Mouse (Mus musculus): ENCODE measurements around the gene Qars.

The Qars gene

DNA sequence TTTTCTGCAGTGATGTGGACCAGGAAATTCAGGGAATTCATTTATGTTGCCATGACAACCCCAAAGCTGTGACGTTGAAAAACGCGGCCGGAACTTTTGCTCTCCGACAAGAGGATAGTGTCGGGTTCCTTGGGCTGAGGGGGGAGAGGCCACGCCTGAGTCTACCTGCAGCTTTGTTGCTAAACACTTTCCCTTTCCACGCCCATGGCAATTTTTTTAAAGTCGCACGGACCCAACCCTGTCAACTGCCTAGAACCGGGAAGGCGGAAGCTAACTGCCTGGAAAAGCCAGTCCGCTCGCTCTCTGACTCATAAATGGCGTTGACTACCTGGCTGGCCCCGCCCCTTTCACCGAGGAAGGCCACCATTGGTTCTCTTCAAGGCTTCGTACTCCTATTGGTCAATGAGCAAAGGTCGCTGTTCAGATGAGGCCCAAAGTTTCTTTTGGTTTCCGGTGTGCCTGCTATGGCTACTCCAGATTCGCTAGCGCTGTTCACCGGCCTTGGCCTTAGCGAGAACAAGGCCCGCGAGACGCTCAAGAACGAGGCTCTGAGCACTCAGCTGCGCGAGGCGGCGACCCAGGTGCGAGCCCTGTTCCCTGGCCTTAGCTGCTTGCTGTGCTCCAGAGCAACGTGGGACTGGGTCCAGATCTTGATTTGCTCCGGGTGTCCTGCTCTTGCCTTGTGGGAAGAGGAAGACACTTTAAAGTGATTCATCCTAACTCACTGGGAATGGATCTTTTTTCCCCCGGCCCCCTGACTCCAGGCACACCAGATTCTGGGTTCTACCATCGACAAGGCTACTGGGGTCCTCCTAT, at the start of gene Qars:
TSS of gene Qars (plus strand) at position 88 of the 816 bp plus-strand sequence.
- peak; percentile 92 to 93 for DNase-seq

DNA sequence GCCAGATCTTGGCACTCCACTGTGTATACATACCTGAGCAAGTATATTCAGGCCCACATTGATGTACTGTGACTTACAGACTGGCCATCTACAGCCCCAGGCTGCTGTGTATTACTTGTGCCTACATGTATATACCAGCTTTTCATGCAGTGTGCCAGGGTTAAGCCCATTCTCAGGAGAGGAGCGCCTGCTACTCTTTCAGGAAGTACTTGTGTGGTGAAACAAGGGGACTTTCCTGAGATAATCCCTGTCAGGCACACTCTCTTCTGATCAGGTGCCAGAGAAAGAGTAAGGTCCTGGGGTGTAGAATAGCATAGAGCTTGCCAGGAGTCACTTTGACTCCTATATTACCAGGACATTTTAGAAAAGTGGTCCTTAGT, 47.6 kb upstream of the Qars start:
- DNase-seq: no peak

DNA sequence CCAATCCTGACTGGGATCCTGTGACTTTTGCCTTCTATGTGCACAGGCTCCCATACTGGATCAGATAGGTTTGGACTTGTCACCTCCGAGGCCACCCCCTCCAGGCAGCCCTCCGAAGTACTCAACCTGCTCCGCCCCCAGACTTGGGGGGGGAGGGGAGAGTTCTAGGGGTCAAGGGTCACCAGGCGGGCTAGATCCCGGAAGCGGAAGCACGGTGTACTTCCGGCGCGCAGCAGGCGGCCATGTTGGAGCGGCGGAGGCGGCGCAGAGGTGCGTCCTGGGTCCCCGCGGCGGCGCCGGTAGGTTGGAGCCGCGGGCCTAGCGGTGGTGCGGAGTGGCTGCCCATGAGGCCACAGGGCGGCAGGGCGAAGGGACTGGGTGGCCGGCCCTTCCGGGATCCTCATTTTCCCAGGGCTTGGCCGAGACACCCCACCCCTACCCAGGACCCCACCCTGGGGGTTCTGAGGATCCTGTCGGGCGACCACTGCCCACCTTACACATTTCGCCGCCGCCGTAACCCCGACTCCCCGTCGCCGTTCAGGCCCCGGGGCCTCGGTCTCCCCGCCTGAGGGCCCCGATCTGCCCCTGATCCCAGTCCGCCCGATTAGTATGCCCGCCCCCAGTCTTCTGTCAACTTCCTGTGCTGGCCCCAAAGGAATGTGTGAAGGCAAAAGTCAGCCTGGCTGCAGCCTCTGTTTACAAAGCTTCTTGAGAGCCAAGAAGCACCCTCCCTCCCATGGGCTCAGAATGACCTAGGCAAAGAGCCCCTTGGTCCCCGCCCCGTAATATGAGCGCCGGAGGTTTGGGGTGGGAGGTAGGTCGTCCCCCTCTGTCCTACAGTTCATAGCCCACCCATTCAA, 47.0 kb upstream of the Qars start, which contains the start of gene Ccdc71:
TSS of gene Ccdc71 (plus strand) at position 209 of the 860 bp plus-strand sequence.
- DNase-seq: peak; percentile 87 to 89

DNA sequence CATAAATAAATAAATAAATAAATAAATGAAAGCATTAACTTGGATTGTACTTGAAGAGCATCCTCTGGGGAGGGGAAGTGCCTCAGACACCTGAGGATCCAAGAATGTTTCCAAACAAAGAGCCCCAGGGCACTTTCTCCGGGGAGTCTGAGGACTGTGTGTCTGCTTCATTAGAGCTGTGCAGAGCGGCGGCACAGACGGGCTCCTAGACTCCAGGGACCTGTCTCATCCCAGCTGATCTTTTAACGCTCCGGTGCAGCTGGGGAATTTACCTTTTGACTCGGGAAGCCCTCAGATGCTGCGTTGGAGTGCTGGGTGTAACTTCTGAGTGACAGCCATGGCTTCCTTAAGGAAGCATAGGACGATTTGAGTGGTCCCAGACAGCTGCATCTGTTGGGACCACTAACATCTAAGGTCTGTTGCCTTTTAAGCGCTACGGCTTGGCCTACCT, 46.3 kb upstream of the Qars start, which contains the start of gene Klhdc8b:
TSS of gene Klhdc8b (minus strand) at position 401 of the 451 bp plus-strand sequence.
- DNase-seq: no peak

DNA sequence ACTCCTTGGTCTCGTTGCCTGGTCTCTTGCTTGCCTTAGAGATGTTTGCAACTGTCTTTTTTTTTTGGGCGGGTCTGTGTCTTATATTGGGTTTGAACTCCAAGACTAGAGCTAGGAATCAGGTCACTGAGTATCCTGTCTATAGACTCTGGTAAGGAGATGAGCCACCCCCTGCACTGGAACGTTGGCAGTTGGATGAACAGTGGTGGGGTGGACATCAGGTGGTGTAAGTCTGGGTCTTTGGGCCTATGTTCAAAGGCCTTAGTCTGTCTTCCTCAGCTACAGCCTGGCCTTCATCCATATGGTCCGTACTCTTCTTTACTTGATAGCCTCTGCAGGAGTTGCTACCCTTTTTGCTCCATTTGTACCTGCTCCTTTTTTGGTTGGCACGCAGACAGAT, 45.8 kb upstream of the Qars start:
- no peak for DNase-seq

DNA sequence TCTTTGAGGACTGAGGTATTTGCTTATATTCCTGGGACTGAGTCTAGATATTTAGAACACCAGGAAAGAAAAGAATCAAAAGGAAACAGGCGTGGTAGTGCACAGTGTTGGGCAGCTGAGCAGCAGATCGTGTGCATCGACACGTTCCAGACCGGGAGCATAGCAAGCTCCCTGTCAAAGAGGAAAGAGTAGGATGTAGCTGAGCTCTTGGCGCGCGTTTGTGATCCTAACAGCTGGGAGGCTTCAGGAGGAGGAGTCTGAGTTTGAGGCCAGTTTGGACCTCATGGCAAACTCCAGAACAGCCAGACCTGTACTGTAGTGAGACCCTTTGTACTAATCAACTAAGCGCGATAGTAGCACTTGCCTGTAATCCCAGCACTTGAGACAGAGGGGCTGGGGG, 45.3 kb upstream of the Qars start:
- no peak for DNase-seq

DNA sequence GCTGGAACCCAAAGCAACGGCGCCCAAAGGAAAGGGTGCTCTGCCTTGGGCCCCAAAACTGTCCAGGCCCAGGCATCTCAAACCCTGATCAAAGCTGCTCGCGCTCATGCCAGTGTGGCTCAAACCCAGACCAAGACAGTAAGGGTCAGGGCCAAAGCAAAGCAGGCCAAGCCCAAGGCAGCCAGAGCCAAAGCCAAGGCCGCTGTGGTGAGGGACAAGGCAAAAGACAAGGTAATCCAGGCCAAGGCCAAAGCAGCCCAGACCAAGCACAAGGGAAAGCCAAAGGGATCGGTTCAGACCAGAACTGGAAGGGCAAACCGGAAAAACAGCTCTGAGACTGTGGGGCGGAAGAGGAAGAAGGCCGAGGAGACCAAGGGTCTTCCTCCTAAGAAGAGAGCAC, 43.8 kb upstream of the Qars start:
- DNase-seq: no peak

DNA sequence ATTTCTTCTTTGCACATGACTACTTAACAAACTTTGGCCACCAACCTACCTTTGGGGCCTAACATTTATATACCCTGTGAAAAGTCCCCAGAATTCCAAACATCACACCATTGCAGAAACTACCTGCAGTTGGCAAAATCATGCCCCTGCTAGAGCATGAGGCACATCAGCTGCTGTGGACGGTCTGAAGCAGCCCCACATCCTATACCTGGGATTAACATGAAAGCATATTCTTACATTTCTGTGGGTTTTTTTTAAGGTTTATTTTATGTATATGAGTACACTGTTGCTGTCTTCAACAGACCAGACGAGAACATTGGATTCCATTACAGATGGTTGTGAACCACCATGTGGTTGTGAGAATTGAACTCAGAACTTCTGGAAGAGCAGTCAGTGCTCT, 41.3 kb upstream of the Qars start:
- DNase-seq: no peak

DNA sequence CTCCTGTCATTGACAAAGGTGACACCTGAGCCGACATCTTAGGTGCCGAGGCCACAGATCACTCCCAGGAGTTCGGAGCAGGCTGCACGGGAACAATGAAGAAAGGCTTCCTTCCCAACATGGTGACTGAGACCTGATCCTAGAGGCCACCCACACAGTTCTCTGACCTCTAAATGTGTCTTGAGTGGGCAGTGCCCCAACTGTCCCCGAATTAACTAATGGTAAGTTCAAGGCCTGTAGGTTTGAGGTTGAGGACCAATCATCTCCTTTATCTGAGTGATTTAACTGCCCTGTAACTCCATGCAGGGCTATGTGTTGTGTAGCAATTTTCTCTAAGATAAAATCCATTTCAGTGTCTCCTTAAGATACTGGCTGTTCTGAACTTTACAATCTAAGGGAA, 38.1 kb upstream of the Qars start:
- no peak for DNase-seq

DNA sequence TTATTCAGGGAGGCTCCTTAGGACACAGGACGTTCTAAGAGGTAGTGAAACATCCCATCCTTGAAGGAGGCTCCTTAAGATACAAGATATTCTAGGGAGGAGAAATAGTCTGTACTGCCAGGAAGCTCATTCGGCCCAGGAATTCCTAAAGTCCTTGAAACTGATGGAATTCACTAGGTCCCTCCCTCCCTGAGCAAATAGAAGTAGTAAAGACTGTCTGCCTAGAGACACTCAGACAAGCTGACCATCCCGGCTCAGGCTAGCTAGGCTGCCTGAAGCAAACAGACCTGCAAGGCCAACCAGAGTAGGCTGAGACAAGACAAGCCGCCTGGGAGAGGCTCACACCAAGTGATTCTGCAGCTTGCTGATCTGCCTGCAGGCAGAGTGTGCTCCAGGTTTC, 37.7 kb upstream of the Qars start:
- no peak for DNase-seq

DNA sequence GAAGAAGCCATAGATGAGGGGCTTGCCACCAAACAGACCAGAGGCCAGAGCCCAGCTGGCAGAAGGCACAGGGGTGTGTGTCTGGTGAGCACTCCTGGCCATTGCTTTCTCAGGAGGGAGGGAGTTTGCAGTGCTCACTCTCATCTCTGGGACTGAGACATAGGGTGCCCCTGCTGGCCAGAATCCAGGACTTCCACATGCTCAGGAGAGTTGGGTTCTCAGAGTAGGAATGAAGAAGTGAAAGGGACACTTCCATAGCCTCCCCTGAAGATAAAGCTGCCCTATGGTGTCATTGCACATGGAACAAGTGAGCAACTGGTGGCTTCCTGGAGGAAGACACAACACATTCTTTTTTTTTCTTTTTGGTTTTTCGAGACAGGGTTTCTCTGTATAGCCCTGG, 33.0 kb upstream of the Qars start:
- DNase-seq: no peak

DNA sequence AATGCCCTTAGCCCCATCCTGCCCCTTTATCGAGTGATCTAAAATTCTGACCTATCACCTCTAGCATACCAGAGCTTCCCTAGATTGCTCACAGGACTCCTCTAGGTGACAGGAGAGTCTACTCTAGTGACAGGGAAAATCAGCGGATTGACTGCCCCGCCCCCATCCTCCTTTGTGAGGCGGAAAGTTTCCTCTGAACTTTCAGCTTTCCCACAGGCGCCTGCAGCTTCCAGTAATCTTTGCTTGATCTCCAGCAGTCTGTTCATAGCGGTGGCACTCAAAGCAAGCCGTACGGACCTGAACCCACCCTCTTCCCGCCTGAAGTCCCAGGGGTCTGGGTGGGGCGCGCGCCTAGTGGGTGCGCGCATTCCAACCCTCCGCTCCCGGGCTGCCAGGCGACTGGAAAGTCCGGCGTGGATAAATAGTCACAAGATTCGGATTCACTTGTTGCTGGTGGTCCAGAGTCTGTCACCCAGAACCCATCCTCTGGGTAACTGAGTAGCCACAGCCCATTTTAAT, 28.8 kb upstream of the Qars start:
- DNase-seq: no peak

DNA sequence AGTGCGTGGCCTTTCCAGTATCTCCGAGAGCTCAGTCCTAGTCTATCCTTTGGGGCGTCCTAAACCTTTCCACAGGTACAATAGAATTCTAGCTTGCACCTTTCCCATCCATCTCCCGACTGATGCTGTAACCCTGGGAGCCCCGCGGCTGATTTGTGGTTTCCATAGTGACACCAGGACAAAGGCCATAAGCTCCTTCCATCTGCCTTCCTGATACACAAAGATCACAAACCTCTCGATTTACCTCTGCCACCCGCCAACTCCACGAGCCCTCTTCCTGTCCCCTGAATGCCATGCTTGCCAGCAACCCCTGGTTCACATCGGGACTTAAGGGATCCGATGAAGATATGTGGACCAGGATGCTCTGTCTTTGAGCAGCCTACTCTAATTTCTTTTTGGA, 28.3 kb upstream of the Qars start:
- no peak for DNase-seq

DNA sequence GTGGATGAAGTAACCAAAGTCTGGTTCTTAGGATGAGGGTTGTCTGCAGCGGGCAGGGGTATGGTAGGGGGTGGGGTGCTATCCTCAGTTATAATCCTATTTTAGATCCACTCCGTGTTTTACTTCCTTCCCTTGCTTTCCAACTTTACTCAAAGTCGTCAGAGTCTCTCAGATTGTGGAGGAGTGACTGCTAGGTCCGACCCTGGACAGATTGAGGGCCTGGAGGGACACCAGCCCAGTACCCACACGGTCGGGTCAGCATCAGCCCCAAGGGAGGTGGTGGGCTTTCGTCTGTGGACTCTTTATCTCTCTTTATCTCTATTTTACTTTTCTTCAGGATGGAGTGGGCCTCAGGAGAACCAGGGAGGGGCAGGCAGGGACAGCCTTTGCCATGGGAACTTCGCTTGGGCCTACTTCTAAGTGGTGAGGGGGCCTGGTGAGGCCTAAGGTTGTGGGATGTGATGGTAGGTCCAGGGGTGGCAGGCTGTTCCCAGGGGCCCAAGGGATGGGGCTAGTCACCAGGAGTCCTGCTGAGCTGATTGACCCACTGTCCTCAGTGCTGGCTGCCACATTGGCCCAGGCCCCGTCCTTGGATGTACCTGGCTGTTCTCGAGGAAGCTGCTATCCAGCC, 27.7 kb upstream of the Qars start, which contains the start of gene Lamb2:
TSS of gene Lamb2 (plus strand) at position 16 of the 631 bp plus-strand sequence.
- DNase-seq: no peak

DNA sequence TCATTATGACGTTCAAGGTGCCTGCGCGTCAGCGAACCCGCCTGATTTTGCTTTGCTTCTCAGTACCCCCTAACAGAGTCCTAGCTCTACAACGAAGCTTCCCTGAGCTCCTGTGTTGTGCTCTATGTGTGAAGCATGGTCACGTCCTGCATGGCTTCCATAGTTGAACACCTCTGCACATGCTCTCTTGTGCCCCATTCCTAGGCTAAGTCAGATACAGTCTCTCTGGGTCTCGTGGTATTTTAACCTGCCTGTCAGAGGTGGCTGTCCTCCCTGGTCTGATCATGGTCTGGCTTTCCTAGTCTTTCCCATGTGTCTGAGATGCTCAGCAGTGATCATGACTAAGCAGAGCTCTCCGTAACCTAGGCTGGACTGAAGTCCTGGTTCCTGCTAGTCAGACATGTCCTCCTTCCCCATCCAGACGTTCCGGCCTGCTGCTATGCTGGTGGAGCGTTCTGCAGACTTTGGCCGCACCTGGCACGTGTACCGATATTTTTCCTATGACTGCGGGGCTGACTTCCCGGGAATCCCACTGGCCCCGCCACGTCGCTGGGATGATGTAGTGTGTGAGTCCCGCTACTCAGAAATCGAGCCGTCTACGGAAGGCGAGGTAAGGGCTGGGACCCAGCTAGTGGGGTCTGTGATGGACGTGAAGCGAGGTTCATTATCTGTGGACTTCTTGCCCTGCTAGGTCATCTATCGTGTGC, 26.5 kb upstream of the Qars start:
- no peak for DNase-seq

DNA sequence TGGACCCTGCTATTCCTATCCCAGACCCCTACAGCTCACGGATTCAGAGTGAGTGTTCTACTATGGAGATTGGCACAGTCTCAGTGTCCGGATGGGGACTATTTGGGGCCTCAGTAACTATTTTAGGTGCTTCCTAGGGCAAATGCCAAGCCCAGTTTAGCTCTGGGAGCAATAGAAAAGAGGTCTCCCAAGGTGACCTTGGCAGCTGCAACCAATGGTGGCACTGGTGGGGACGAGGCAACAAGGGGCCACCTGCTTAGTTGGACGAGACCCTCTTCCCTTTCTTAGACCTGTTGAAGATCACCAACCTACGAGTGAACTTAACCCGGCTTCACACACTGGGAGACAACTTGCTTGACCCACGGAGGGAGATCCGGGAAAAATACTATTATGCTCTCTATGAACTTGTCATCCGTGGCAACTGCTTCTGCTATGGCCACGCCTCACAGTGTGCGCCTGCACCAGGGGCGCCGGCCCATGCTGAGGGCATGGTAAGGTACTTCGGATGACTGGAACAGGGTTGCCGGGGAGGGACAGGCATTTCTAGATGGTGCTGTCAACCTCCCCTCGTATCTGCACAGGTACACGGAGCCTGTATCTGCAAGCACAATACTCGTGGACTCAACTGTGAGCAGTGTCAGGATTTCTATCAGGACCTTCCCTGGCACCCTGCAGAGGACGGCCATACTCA, 25.8 kb upstream of the Qars start:
- no peak for DNase-seq

DNA sequence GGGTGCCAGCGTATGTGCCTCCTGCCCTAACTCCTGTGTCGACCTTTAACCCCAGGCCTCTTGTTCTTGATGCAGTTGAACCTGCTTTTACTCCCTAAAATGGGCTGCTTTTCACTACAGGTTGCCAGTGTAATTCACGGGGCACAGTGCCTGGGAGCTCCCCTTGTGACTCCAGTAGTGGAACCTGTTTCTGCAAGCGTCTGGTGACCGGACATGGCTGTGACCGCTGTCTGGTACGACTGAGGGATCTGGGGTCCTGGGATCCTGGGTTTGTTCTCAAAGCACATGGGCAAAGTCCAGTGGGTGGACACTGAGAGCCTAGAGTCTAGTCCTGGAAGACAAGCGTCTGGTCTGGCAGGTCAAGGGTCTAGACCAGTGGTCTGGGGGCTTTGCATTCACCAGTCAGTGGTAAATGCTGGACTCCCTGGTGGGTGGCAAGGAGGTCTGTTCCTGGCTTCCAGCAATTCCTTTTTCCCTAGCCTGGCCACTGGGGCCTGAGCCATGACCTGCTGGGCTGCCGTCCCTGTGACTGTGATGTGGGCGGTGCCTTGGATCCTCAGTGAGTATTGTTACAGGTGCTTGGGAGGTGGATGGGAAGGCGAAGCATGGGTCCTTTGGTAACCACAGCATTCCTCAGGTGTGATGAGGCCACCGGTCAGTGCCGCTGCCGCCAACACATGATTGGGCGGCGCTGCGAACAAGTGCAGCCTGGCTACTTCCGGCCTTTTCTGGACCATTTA, 24.3 kb upstream of the Qars start:
- DNase-seq: no peak

DNA sequence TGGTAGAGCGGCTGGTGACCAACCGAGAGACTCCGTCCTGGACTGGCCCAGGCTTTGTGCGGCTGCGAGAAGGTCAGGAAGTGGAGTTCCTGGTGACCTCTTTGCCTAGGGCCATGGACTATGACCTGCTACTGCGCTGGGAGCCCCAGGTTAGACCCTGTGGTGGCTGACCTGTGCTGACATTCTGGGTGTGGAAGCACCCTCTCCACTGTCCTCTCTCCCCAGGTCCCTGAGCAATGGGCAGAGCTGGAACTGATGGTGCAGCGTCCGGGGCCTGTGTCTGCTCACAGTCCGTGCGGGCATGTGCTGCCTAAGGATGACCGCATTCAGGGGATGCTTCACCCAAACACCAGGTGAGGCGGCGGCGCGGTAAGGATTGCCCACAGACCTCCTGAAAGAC, 23.5 kb upstream of the Qars start:
- no peak for DNase-seq

DNA sequence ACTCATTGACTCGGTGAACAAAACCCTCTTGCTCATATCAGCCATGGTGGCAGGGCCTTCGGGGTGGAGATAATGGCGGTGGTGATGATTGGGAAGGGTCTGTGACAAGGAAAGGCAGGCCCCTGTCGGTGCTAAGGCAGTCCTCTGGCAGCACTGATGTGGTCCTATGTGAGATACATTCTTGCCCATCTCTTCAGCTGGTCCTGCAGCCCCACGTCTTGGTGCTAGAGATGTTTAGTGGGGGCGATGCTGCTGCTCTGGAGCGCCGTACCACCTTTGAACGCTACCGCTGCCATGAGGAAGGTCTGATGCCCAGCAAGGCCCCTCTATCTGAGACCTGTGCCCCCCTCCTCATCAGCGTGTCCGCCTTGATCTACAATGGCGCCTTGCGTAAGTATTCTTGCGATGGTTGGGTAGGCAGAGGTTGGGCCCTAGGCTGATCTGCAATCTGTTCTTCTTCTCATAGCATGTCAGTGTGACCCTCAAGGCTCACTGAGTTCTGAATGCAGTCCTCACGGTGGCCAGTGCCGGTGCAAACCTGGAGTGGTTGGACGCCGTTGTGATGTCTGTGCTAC, 22.1 kb upstream of the Qars start:
- DNase-seq: no peak

DNA sequence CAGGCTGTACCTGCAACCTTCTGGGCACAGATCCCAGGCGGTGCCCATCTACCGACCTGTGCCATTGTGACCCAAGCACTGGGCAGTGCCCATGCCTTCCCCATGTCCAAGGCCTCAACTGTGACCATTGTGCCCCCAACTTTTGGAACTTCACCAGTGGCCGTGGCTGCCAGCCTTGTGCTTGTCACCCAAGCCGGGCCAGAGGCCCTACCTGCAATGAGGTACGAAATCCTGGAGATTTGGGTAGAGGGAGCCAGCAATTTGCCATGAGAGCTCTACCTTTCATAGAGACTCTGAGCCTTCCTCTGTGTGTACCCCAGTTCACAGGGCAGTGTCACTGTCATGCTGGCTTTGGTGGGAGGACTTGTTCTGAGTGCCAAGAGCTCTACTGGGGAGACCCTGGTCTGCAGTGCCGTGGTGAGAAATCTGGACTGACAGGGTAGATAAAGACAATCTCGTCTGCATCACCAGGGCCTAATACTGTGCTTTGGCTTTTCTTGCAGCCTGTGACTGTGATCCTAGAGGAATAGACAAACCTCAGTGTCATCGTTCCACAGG, 20.5 kb upstream of the Qars start:
- DNase-seq: no peak

All from cerebellum, postnatal 36 days (tissue).